Mouse (Mus musculus) cerebellum, postnatal 10 days (tissue): ENCODE measurements at regions not wholly inside any gene's neighbourhood (a gene's known extent, or its start where the extent isn't known, plus 50 kb on each side); places are given as distances from the start of the nearest gene placed in this dataset.

ENCODE experiments used
- DNase-seq, 2 experiments: peaks; one replicate each; pipeline ENCODE4 v3.0.0; 2021; ENCODE audit warnings: mixed read lengths in 2 of 2

DNA sequence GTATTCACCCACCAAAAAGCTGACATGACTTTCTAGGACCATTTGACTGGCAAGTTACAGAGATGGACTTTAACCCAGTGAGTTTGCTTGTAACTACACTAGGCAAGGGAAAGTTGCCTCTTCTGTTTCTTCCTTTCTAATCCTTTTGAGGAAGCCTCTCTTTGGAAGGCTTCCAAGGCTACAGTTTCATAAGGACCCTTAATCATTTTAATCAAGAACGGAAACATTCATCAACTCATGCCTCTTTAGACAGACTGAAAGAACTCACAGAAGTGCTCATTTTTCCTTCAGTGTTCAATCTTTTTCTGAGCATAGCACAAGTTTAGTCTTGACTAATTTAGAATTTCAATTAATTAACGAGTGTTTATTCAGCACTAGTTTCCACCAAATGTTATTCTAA, 84.2 kb downstream of the Ddx1 start:
- DNase-seq = no peak

DNA sequence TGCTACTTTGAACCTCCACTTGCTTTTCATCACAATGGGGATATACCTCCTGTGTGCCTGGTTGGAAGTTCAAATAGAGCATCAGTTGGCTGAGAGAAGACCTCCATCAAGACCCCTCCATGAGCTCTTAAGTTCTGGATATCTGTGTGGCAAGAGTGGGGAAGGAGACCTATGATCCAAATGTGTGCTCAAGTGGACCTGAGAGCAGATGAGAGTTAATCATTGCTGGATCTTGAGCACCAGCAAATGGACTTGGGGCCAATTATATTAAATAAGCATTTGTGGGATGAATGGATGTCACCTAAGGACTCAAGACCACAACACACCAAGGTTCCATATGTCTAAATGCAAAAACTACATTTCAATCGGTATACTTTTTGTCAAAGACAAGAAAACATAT, 88.0 kb downstream of the Ddx1 start:
- DNase-seq = no peak

DNA sequence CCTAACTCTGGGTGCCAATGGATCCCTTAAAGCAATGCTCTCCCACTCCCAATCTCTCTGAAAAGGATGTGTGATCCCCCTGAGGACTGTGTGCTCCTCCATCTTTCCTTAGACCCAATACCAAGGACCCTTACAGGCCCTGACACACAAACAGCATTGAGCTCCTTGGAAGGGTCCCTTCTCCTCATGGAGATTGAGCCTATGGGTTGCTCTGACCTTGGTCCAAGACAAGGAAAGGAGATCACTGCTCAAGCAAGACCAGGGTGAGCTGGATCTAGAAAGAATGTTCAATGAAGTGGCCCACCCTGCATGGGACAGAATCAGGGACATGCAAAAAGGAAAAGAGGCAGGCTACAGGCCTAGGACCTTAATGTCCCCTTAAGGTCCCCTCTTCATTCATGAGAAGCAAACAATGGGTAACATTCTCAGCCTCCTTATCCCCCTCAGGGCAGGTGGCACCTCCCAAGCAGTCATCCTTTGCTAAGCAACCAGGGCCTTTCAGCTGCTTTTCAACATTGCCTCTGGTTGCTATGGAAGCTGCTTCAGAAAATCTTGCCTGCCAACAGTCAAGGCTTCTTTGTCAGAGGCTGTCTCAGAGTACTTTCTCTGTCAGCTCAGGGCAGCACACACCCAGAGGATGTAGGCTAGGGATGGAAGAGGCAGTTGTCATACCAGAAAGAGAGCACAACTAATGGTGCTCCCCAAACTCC, 89.5 kb downstream of the Ddx1 start:
- DNase-seq = no peak

DNA sequence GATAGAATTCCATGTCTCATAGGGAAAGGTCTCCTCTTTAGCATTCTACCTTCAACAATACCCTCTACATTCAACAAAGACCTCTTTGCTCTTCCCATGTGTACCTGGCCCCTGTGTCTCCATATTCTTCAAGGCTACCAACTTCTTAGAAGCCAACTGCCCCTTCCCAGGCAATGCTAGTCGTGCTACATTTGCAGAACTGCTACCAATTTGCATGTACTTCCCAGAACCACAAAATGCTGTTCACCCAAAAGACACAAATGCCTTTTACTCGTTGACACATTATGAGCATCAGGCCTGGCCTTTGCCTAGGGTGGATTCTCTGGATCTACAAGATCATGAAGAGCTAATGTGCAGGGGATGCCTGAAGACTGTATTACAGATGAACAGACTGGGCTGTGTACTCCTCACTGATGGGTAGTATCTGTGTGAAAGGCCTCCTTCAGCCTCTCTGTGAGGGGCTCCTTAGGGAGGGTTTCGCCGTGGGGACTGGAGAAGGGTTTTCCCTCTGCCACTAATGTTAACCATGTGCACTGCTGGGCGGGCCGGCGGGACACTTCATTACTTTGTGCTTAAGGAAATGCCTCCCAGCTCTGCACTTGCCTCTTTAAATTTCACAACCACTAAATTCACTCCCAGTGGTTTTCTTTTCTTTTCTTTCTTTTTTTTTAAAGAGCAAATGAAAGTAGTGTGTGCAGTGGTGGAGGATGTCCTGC, 91.2 kb downstream of the Ddx1 start:
- DNase-seq = no peak

DNA sequence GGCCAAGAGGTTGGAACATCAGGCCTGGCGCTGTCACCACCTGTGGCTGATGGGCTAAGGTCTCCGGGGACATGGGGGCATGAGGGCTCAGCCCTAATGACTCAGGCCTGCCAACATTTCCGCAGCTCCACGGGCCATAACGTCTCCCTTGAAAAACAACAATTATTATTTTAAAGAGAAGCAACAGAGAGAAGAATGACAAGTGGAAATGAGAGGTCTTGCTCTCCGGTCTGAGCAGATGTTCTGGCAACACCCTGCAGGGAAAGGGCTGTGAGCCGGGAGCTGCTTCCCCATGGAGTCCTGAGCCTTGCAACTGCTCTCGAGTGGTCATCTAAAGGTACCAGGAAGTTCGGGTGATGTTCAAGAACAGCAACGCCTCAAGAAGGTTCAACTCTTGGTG, 91.9 kb downstream of the Ddx1 start:
- DNase-seq = no peak

DNA sequence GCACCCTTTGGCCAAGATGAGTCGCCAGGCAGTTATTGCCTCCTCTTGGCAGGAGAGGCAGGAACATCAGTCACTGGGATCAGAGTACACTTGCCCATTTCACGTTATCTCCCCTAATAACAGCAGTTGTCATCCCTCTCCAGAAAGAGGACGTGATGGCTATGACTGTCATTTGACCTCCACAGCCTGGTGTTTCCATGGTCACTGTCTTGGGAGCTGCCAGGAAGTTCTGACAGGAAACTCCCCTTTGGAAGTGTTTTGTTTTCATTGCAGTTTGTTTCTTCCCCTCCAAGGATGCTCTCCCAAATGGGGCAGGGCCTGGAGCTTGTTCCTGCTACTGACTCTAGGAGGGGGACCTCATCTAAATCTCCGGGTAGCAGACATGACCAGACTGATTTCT, 98.3 kb downstream of the Ddx1 start:
- no peak for DNase-seq

DNA sequence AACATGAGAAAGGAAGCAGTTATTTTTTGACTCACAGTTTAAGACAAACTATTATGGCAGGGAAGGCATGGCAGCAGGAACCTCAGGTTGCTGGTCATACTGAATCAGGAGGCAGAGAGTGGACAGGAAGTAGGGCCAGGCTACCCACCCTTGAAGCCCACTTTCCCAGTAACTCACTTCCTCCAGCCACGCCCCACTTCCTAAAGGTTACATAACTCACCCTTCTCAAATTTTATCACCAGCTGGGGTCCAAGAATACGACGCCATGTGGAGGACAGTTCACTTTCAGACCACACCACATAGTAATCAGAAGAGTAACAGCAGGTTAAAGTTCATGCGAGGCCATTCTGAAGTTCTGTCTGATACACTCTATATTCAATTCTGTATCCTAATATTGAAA, 101.8 kb downstream of the Ddx1 start:
- no peak for DNase-seq

DNA sequence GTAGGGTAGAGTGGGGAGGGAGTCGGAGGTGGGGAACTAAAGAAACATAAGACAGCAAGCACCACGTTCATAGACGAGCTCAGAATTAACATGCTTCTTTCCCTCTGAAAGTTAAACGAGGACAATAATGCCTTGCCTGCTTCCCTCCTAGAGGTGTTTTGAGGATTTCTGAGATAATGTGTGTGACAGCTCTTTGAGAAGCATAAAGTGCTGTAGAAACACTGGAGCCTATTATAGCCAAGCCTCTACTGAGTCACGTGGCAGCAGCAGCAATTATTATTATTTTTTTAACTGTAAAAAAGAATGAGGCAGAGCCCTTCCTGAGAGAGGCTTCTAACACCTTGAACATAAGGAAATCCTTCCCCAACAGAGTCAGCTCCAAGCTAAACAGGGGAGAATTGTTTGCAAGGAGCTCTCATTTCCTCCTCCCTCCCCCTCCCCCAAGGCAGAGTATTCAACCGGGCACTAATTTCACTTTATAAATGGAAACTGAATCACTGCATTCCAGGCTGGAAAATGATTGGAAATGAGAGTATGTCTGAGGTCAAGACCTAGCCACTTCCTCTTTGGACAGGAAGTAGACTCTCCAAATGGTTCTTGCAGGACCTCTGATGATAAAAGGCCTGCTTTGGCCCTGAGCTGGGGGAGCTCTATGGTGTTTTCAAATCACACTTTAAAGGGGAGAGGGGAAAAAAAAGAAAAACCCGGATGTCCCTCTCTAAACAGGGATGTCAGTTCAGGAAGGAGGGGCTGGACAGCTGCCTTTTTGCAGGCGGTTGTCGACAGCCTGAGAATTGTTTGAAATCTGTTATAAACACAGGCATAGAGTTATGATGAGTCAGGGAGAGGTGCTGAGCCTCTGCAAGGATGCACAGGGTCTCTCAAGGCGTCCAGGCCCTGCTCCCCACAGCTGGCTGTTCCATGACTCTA, 103.6 kb downstream of the Ddx1 start:
- no peak for DNase-seq

DNA sequence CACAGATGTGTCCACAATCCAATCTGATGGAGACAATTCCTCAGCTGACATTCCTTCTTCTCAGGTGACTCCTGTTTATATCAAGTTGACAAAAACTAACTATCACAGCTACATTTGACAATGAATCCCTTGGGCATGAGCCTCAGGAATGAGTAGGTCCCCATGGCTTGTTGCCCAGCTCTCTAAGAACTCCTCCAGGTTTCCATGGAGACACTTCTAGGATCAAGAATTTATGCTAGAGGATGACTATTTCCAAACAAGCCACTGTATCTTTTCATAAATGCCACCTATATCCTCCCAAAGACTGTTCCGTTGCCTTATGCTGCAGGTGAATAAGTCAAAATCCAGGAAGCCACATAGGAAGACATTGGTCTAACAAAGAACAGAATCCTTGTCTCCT, 104.3 kb downstream of the Ddx1 start:
- no peak for DNase-seq

DNA sequence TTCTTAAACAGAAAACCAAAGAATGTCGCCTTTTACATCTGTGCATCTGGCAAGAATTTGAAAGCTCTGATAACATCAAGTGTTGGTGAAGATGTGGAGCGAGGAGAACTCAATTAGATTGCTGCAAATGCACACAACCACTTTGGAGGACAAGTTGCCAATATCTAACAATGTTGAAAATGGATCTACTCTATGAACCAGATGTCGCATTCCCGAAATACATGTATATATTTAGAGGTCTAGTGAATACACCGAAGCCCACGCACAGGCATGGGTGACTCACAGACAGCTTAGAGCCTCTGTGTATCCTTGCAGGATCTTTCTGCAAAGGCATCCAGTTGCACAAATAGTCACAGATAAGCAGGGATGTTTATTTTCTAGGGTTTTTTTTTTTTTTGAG, 108.4 kb downstream of the Ddx1 start:
- no peak for DNase-seq

DNA sequence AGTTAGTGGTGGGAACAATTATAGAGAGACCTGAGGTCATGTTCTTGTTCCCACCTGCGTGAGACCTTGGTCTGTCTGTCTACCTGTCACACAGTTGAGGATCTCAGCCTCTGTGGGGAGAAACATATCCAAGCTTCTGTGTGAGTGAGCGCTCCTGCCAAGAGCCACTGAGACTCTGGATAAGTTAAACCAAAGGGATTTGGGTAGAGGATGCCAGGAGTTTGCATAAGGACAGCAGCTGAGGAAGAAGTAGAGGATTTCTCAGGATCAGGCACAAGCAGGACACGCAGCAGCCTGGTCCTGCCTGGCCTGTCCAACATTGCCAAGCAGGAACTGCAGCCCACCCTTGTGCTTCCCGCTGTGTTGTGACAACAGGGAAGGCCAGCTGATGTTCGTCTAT, 109.8 kb downstream of the Ddx1 start:
- no peak for DNase-seq

DNA sequence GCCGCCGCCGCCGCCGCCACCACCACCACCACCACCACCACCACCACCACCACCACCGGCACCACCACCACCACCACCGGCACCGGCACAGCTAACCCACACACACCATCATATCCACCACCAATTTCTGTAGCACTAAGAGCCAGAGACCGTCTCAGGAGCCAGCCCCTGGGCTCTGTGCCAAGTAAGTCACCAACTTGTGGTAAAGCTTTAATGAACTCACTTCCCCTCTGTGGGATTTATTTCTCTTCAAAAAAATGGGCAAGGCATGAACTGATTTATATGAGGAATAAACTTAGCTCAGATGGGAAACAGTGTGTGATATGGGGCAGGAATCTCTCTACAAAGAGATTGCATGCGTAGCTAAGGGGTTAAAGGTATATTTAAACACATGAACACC, 114.8 kb downstream of the Ddx1 start:
- peak in 1 of 2 experiments; percentile 15 for DNase-seq

DNA sequence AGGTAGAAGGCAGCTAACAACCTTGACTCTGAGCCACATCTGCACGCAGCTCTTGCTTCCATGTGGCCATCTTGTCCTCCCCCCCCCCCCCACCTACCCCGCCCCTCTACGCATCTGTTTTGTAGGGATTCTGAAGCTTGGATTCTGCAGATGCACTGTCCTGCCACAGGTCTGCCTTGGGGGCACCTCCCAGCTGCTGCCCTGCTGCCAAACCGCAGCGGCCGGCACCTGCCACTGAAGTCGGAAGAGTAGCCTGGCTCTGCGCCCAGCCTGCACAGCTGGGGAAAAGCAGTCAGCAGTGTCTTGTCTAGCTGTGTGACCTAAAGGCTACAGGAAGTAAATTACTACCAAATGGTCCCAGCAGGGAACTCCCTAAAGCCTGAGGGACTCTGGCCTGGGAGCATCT, 119.3 kb downstream of the Ddx1 start:
- DNase-seq = peak; percentile 24 to 42

DNA sequence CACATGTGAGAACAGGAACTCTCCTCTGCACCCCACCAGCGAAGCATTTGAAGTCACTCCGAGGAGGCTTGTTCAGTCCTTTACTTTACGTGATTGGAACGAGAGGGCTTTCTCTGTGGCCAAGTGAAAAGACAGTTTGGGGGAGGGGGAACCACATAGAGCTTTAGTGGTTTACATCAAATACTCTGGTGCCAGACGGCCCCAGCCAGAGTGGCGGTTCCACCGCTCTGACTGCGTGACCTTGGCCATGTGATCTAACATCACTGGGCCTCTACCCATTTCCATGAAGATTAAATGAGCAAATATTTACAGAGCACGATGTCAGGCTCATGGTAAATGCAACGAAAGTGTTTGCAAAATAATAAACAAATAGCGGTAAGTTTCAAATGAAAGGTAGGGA, 121.6 kb downstream of the Ddx1 start:
- no peak for DNase-seq

DNA sequence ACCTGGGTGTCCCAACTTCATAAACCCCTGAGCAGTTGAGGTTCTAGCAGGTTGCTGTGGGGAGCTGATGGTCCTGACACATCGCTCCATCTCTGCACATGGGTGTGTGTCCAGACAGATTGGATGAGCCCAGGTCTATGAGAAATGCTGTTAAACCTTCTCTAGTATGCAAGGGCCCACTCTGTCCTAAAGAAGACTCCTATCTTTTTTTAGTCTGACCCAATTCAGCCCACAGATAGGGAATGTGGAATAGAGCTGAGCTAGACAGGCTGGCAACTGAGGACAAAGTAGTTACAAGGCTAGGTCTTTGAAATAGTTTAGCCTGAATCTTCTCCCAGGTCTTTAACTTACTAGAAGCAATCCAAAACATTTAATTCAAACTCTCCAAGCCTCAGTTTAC, 124.0 kb downstream of the Ddx1 start:
- no peak for DNase-seq

DNA sequence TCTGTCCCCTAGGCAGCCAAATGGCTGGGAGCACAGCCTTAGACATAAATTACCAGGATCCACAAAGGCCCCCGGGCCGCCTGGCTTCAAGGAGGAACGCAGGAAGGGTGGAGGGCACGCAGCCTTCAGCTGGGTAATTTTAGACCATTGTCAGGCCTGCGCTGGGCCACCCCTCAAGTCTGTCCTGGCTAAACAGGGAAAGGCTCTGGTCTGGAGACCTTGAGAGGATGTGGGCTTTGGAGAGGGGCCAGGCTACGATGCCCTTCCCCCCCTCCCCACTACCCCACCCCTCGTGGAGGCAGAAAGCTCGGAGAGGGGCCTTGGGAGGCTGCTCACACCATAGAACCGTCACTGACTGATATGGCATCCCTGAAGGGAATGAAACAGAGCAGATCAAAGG, 126.7 kb downstream of the Ddx1 start:
- no peak for DNase-seq

DNA sequence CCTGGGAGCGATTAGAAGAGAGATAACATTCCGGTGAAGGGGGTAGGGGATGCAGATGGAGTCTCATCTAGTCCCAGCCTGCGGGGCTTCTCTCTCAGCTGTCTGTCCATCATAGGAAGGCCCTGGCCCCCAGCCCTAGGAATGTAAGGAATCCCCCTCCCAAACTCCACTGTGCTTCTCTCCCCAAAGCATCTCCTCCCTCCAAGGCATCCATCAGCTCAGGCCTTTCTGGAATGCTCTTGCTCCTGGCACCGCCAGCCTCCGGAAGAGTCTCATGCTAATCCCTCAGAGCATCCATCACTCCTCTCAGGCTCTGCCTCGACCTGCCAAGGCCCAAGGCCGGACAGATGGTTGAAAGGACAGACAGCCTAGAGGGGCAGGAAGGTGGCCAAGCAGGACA, 128.4 kb downstream of the Ddx1 start:
- DNase-seq = peak; percentile 62 to 67

DNA sequence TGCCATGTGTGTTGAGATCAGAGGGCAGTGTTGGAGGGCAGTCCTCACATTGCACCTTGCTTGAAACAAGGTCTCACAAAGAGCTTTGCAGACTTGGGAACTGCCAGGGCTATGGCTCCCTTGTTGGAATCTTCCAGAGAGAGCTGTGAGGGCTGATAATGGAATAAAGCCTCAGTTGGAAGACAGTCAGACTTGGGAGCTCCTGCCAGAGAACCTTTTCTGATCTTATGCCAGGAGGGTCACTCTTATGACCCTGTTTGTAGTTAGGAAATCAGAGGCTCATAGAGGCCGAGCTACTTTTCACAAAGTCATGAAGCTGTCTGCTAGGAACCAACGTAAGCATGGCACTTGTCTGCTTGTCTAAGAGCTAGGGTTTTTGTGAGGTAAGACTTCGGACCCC, 129.4 kb downstream of the Ddx1 start:
- no peak for DNase-seq

DNA sequence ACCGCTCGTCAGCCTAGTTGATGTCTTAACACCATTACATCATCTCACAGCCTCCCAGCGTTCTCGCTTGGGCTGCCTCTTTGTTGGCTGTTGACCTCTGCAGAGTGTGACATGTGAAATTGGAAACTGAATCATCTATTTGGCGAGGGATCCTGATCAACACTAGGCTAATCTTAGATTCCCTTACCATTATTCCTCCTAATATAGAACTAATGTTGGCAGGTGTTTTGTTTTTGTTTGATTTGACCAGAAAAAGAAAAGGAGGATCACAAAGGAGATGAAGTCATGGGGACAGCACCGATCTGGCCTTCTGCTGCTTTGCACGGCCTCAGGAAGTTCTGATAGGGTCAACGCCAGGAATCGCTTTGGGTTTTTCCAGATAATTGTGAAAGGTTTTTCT, 131.0 kb downstream of the Ddx1 start:
- no peak for DNase-seq

DNA sequence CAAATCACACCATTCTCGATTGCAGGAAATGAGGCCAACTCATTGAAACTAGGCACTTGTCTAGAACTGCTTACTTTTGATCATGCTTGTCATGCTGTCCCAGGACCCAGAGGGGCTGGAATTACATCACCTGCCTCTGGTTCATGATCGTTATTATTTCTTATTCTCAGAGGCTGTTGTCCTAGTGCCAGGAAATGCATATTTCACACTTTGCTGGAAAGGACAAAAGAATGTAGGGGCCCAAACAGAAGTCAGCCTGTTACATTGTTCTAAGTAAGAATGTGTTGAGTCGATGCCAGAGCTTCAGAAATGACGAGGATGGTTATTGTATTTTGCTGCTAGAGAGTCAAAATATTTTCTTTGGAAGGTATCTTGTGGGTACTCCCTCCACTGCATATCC, 134.7 kb downstream of the Ddx1 start:
- DNase-seq = no peak

DNA sequence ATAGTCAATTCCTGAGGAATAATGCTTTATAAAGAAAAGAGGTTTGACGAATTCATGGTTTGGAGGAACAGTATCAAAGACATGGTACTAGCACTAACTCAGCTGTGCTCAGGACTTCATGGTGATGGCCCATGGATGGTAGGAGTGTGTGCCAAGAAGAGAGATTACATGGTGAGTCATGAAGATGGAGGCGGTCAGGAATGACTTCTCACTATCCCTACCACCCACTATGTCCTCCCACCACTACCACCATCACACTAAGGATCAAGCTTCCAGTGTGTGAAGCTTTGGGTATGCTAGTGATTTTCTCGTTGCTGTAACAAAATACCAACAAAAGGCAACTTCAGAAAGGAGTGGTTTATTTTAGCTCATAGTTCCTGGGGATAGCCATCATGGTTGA, 142.1 kb downstream of the Ddx1 start:
- no peak for DNase-seq

DNA sequence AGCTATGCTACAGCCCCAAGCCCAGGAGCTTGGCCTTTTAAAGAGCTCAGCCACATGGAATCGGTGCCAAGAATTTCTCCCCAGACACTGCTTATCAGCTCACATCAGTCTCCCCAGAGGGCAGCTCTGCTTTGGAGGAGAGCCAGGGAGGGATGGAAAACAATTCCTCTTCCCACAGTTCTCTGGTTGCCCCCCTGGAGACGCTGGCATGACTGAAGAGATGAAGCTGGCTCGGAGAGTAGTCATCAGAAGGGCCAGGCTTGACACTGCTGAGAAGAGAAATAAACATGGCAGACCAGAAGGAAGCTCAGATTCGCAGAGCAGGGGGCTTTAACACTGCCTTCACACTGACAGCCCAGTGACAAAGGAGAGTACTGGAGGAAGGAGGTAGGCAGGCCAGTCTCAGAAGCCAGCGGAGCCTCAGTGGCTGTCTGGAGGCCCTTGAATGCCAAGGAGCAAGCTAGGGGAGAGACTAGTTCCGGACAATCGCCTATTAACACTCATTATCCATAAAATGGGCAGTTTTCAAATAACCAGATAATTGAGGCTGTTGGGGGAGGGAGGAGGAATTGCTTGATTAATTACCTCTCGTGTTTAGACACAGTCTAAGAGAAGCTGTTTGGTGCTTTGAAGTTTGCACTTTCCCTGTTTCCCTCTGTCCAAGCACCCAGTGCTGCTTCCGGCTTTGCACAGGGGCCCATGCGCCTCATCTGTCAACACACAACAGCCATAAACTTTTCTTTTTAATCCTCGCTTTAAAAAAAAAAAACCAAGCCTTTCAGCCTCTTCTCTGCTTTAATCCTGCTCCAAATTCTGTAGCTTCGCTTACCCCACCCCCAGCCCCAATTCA, 148.3 kb downstream of the Ddx1 start:
- peak; percentile 34 to 47 for DNase-seq
